Mouse (Mus musculus) bone marrow macrophage, adult 2 months (primary cell): ENCODE data around the gene Ctcfl. TPM values are rescaled to one million over a fixed set of nuclear protein-coding genes. Genes with fewer than 3 reads are reported as not detected.

Experiments
- H3K27ac ChIP-seq: 2 replicates; pipeline ENCODE4 v1.5.1; 2012; ENCODE audit warnings: low read depth, low read length; ENCODE audit not compliant: insufficient read depth
- H3K4me1 ChIP-seq: 2 replicates; pipeline ENCODE4 v1.6.1; 2012; ENCODE audit warnings: low read length; ENCODE audit not compliant: control insufficient read depth, insufficient read depth
- H3K4me3 ChIP-seq: 2 replicates; pipeline ENCODE4 v1.5.1; 2012; ENCODE audit warnings: mild to moderate bottlenecking, low read length, moderate library complexity; ENCODE audit not compliant: insufficient read depth
- CTCF ChIP-seq: IDR thresholded peaks from 2 replicates; pipeline ENCODE4 v1.5.1; 2012; ENCODE audit warnings: low read depth, mild to moderate bottlenecking, low read length, moderate library complexity
- POLR2A ChIP-seq: IDR thresholded peaks from 2 replicates; pipeline ENCODE4 v1.6.1; 2012; ENCODE audit warnings: mild to moderate bottlenecking, low read depth, low read length, borderline replicate concordance
- polyA plus RNA-seq: library from polyadenylated mRNA; stranded (reverse); fragments of >200 nt; gene quantifications from 2 replicates; pipeline ENCODE4 v1.2.4, GENCODE M21; 2012; ENCODE audit not compliant: missing spikeins, insufficient read depth, insufficient read length

Gene Ctcfl
- polyA plus RNA-seq, 1 experiment = not detected

GRCm38 (mm10) chr2:173157376-173157775, 38.1 kb upstream of the Ctcfl start:
- Histone ChIP-seq H3K4me1 (no peaks in the 10 kb centered on the region), H3K27ac (no peak overlapping the region), H3K4me3 (no peak overlapping the region)
- TF ChIP-seq POLR2A = no peak

- Histone ChIP-seq H3K27ac (no peak overlapping the region), H3K4me3 (no peak overlapping the region), H3K4me1 (no peaks in the 10 kb centered on the region)
- TF ChIP-seq CTCF = no peak
- TF ChIP-seq POLR2A = no peak
Observed at GRCm38 (mm10) chr2:173156923-173157322, 37.6 kb upstream of the Ctcfl start.

DNA sequence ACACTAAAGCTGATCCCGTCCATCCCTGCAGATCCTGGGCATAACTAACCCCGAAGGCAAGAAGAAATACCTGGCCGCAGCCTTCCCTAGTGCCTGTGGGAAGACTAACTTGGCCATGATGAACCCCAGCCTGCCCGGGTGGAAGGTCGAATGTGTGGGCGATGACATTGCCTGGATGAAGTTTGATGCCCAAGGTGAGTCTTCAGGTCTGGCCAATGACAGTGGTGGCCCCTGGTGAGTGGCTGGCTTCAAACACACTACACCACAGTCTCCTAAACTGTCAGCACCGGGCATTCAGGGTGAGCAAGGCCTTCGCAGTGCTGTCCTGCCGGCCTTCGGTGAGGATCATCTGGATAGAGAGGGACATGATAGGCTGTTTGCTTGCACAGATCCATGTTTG, 36.6 kb upstream of the Ctcfl start:
- TF ChIP-seq CTCF (no peak), POLR2A (no peak)
- no peaks in the 10 kb centered on the region for H3K4me1 ChIP-seq
- no peak overlapping the region for H3K27ac ChIP-seq

DNA sequence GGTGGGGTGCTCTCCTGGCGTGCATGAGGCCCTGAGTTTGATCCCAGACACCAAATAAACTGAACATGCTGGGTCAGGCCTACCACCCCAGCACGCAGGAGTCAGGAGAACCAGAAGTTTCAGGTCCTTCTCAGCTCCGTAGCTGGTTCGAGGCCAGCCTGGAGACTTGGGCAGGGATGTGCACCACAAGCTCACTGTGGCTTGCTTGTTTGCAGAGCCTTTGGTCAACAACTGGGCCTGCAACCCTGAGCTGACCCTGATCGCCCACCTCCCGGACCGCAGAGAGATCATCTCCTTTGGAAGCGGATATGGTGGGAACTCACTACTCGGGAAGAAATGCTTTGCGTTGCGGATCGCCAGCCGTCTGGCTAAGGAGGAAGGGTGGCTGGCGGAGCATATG, 35.6 kb upstream of the Ctcfl start:
- no peak overlapping the region for H3K27ac ChIP-seq
- TF ChIP-seq POLR2A (no peak), CTCF (no peak)
- H3K4me3 ChIP-seq = no peak overlapping the region
- no peaks in the 10 kb centered on the region for H3K4me1 ChIP-seq

More for the DNA sequence above, 36.6 kb upstream of the Ctcfl start:
- H3K4me3 ChIP-seq = no peak overlapping the region

- Histone ChIP-seq H3K4me1 (no peaks in the 10 kb centered on the region), H3K4me3 (no peak overlapping the region), H3K27ac (no peak overlapping the region)
- no peak for TF ChIP-seq CTCF
Observed at GRCm38 (mm10) chr2:173154513-173154912, 35.2 kb upstream of the Ctcfl start.

DNA sequence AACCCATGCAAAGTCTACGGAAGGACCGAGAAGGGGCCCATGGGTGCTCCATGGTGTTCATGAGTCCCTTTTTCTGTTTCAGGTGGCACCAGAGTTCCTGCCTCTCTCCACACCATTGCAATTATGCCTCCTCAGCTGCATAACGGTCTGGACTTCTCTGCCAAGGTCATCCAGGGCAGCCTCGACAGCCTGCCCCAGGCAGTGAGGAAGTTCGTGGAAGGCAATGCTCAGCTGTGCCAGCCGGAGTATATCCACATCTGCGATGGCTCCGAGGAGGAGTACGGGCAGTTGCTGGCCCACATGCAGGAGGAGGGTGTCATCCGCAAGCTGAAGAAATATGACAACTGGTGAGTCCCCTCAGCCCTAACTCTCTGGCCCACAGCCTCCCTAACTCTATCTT, 33.9 kb upstream of the Ctcfl start:
- no peak overlapping the region for H3K4me3 ChIP-seq
- no peak for TF ChIP-seq POLR2A
- no peak for TF ChIP-seq CTCF
- no peak overlapping the region for H3K27ac ChIP-seq
- no peaks in the 10 kb centered on the region for H3K4me1 ChIP-seq

GRCm38 (mm10) chr2:173152436-173153151, 33.3 kb upstream of the Ctcfl start, which contains the start of gene Pck1:
TSS of gene Pck1 (plus strand) at chr2:173153048.
- Histone ChIP-seq H3K4me3 (no peak within 1 kb of the TSS), H3K27ac (no peak within 1 kb of the TSS), H3K4me1 (no peaks in the 10 kb centered on the region)
- TF ChIP-seq POLR2A (no peak), CTCF (no peak)

DNA sequence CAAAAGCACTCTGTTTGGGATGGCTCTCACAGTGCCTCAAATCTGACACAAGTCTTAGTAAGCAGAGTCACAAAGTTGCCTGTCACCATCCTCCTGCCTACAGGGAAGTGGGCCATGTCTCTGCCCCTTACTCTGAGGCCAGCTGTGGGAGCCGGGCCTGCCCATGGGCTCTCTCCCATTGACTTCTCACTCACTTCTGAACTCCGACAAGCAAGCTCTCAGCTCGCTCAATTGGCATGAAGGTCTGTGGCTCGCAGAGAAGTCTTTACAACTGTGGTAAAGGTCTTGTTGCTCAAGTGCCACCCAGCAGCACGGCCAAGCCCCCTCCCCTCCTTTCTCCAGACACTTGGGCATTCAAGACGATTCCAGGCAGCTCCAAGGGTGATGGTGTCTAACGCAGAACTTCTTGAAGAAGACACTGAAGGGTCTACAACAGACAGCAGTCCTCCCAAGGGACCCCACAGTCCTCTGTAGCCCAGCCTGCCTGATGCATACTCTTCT, 32.5 kb upstream of the Ctcfl start:
- no peak overlapping the region for H3K4me3 ChIP-seq
- no peaks in the 10 kb centered on the region for H3K4me1 ChIP-seq
- TF ChIP-seq CTCF (no peak), POLR2A (no peak)
- no peak overlapping the region for H3K27ac ChIP-seq

GRCm38 (mm10) chr2:173151352-173151751, 32.0 kb upstream of the Ctcfl start:
- H3K4me3 ChIP-seq = no peak overlapping the region
- H3K27ac ChIP-seq = no peak overlapping the region
- H3K4me1 ChIP-seq = no peaks in the 10 kb centered on the region
- no peak for TF ChIP-seq POLR2A
- TF ChIP-seq CTCF = no peak

GRCm38 (mm10) chr2:173148001-173148400, 28.7 kb upstream of the Ctcfl start:
- TF ChIP-seq POLR2A = no peak
- no peak for TF ChIP-seq CTCF
- Histone ChIP-seq H3K27ac (no peak overlapping the region), H3K4me1 (no peaks in the 10 kb centered on the region), H3K4me3 (no peak overlapping the region)

DNA sequence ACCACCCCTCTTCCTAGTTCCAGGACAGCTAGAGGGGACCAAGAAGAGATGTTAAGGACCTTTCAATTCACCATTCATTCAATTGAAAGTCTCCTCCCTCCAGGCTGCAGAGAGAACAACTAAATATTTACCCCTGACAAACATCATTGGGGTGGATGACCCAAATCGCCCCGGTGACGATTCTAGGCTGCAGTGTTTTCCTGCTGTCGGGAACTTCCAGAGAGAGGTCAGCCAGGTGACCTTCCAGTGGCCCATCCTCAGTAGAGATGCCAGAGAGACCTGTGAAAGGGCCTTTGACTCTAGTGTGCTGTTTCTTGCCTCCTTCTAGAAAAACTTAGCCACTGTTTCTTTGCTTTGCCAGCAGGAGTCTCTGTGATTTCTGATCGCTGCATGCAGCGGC, 27.4 kb upstream of the Ctcfl start:
- no peak overlapping the region for H3K27ac ChIP-seq
- H3K4me3 ChIP-seq = no peak overlapping the region
- TF ChIP-seq POLR2A = no peak
- TF ChIP-seq CTCF = no peak
- no peaks in the 10 kb centered on the region for H3K4me1 ChIP-seq
